Mouse (Mus musculus) kidney, embryonic 14.5 days (tissue): Measurements from ENCODE around the gene Tha1. TPM values are rescaled to one million over a fixed set of nuclear protein-coding genes. Genes with fewer than 3 reads are reported as not detected.

Source experiments
- ATAC-seq: fragments of 200-750 bp; cut with Nextera tagmentation; 2 replicates; pipeline ENCODE4 v1.8.0; 2017; ENCODE audit warnings: moderate number of reproducible peaks, mild to moderate bottlenecking, moderate TSS enrichment, moderate library complexity; ENCODE audit not compliant: low FRiP score, low TSS enrichment
- H3K27ac ChIP-seq: fragments of 300-500 bp; sonication (generic); 2 replicates; pipeline ENCODE4 v1.5.1; 2014; ENCODE audit warnings: low read depth, mild to moderate bottlenecking, low read length, moderate library complexity, mixed read lengths
- H3K27me3 ChIP-seq: fragments of 300-500 bp; sonication (generic); 2 replicates; pipeline ENCODE4 v1.6.1; 2014; ENCODE audit warnings: mild to moderate bottlenecking, low read length; ENCODE audit not compliant: control insufficient read depth, insufficient read depth
- H3K36me3 ChIP-seq: fragments of 300-500 bp; sonication (generic); 2 replicates; pipeline ENCODE4 v1.6.1; 2014; ENCODE audit warnings: low read length, mixed read lengths; ENCODE audit not compliant: control insufficient read depth, insufficient read depth
- H3K4me1 ChIP-seq: fragments of 300-500 bp; sonication (generic); 2 replicates; pipeline ENCODE4 v1.6.1; 2014; ENCODE audit warnings: low read length, mixed read lengths; ENCODE audit not compliant: control insufficient read depth, insufficient read depth
- H3K4me2 ChIP-seq: fragments of 300-500 bp; sonication (generic); replicated peaks from 2 replicates; pipeline ENCODE4 v1.6.1; 2014; ENCODE audit warnings: low read depth, mild to moderate bottlenecking, low read length
- H3K4me3 ChIP-seq: fragments of 300-500 bp; sonication (generic); 2 replicates; pipeline ENCODE4 v1.5.1; 2014; ENCODE audit warnings: mild to moderate bottlenecking, low read length
- H3K9ac ChIP-seq: fragments of 300-500 bp; sonication (generic); 2 replicates; pipeline ENCODE4 v1.6.1; 2014; ENCODE audit warnings: low read depth, mild to moderate bottlenecking, low read length, moderate library complexity
- H3K9me3 ChIP-seq: fragments of 300-500 bp; sonication (generic); 2 replicates; pipeline ENCODE4 v1.6.1; 2016; ENCODE audit warnings: low read length; ENCODE audit not compliant: control insufficient read depth
- WGBS: fragments of 180-500 bp; shearing (Covaris S2); extraction: QIAGEN DNeasy Blood & Tissue Kit; methylation state at CpG from one replicate; pipeline ENCODE4 v1.1.7; 2014; 5-methylcytosine and 5-hydroxymethylcytosine counted together
- polyA plus RNA-seq: library from polyadenylated mRNA; unstranded; fragments of >200 nt; fragmentation: Nextera tagmentation; extraction: Ambion mirVana; gene quantifications from 2 replicates; pipeline ENCODE4 v1.2.1, GENCODE M21; 2014

Gene Tha1
- polyA plus RNA-seq, 1 experiment from 2014 or later = 5.1 TPM

GRCm38 (mm10) chr11:117877917-117878745 lies 4.8 kb upstream of the Tha1 start:
- Histone ChIP-seq H3K27me3 (no peaks in the 10 kb centered on the region), H3K4me1 (peaks cover 43% of the 10 kb centered on the region), H3K36me3 (no peaks in the 10 kb centered on the region), H3K4me3 (no peak overlapping the region), H3K27ac (peak overlapping the region; percentile 48; the same call in 1 of the 2 replicates), H3K9ac (0 out of 2 replicates have a peak overlapping the region, but pooled peaks have one; percentile 18), H3K9me3 (no peaks in the 10 kb centered on the region), H3K4me2 (no peak overlapping the region; the same call in 1 of the 2 replicates)
- 24% methylated on average over 13 of the region's 13 CpGs for WGBS
- peak; percentile 25 for ATAC-seq

- Histone ChIP-seq H3K4me1 (peaks cover 22% of the 10 kb centered on the region), H3K9ac (no peak overlapping the region), H3K9me3 (no peaks in the 10 kb centered on the region), H3K36me3 (no peaks in the 10 kb centered on the region), H3K27ac (no peak overlapping the region), H3K27me3 (no peaks in the 10 kb centered on the region), H3K4me2 (no peak overlapping the region), H3K4me3 (no peak overlapping the region)
- 40% methylated on average over 6 of the region's 6 CpGs for whole genome bisulfite sequencing
- no peak for ATAC-seq
These were observed 2.4 kb upstream of the Tha1 start for GRCm38 (mm10) chr11:117875681-117876080.

- H3K9ac ChIP-seq = no peak overlapping the region
- peaks cover 15% of the 10 kb centered on the region for H3K4me1 ChIP-seq
- H3K4me3 ChIP-seq = no peak overlapping the region
- no peaks in the 10 kb centered on the region for H3K9me3 ChIP-seq
- H3K36me3 ChIP-seq = no peaks in the 10 kb centered on the region
- 64% methylated on average over 4 of the region's 4 CpGs for WGBS
- no peaks in the 10 kb centered on the region for H3K27me3 ChIP-seq
- H3K4me2 ChIP-seq = no peak overlapping the region
- ATAC-seq = no peak
- no peak overlapping the region for H3K27ac ChIP-seq
These were observed 1.1 kb upstream of the Tha1 start for GRCm38 (mm10) chr11:117874419-117874818.

- Histone ChIP-seq H3K36me3 (no peaks in the 10 kb centered on the region), H3K4me2 (no peak overlapping the region), H3K4me1 (no peaks in the 10 kb centered on the region), H3K4me3 (no peak overlapping the region), H3K27ac (no peak overlapping the region), H3K9me3 (no peaks in the 10 kb centered on the region), H3K27me3 (no peaks in the 10 kb centered on the region), H3K9ac (no peak overlapping the region)
- ATAC-seq = no peak
- 63% methylated on average over 12 of the region's 12 CpGs for WGBS
These were observed 1.2 kb downstream of the Tha1 start for GRCm38 (mm10) chr11:117871911-117872584.

- Histone ChIP-seq H3K4me3 (no peak overlapping the region), H3K36me3 (no peaks in the 10 kb centered on the region), H3K4me2 (no peak overlapping the region), H3K9me3 (no peaks in the 10 kb centered on the region), H3K27ac (no peak overlapping the region), H3K9ac (no peak overlapping the region), H3K27me3 (no peaks in the 10 kb centered on the region), H3K4me1 (peaks cover under 1% of the 10 kb centered on the region; the same call in 1 of the 2 replicates)
- no peak for ATAC-seq
- 66% methylated on average over 5 of the region's 5 CpGs for WGBS
These were observed 1.9 kb downstream of the Tha1 start for GRCm38 (mm10) chr11:117871376-117871775.

- no peak overlapping the region for H3K4me3 ChIP-seq
- peak; percentile 23; the same call in 1 of the 2 replicates for ATAC-seq
- no peaks in the 10 kb centered on the region for H3K9me3 ChIP-seq
- H3K9ac ChIP-seq = no peak overlapping the region
- H3K27me3 ChIP-seq = no peaks in the 10 kb centered on the region
- 40% methylated on average over 12 of the region's 12 CpGs for WGBS
- H3K27ac ChIP-seq = no peak overlapping the region
- peaks cover 6% of the 10 kb centered on the region; the same call in 1 of the 2 replicates for H3K4me1 ChIP-seq
- H3K36me3 ChIP-seq = no peaks in the 10 kb centered on the region
- H3K4me2 ChIP-seq = no peak overlapping the region
These were observed 2.5 kb downstream of the Tha1 start for GRCm38 (mm10) chr11:117870688-117871365.

GRCm38 (mm10) chr11:117865988-117866387 lies 7.3 kb downstream of the Tha1 start:
- H3K27me3 ChIP-seq = peaks cover 5% of the 10 kb centered on the region
- peaks cover 11% of the 10 kb centered on the region; the same call in 1 of the 2 replicates for H3K4me1 ChIP-seq
- H3K4me2 ChIP-seq = no peak overlapping the region
- H3K9me3 ChIP-seq = no peaks in the 10 kb centered on the region
- ATAC-seq = peak; percentile 53; the same call in 1 of the 2 replicates
- H3K36me3 ChIP-seq = no peaks in the 10 kb centered on the region
- 8% methylated on average over 6 of the region's 6 CpGs for WGBS
- H3K4me3 ChIP-seq = no peak overlapping the region
- no peak overlapping the region for H3K9ac ChIP-seq
- peak overlapping the region; percentile 42; the same call in 1 of the 2 replicates for H3K27ac ChIP-seq

GRCm38 (mm10) chr11:117864805-117865204 lies 8.5 kb downstream of the Tha1 start:
- no peak overlapping the region for H3K9ac ChIP-seq
- H3K27me3 ChIP-seq = peaks cover 16% of the 10 kb centered on the region

More at GRCm38 (mm10) chr11:117864805-117865204, 8.5 kb downstream of the Tha1 start:
- H3K4me1 ChIP-seq = peaks cover 19% of the 10 kb centered on the region; the same call in 1 of the 2 replicates
- no peak overlapping the region for H3K4me3 ChIP-seq
- H3K4me2 ChIP-seq = no peak overlapping the region
- H3K36me3 ChIP-seq = no peaks in the 10 kb centered on the region
- H3K9me3 ChIP-seq = no peaks in the 10 kb centered on the region
- H3K27ac ChIP-seq = no peak overlapping the region
- ATAC-seq = no peak
- WGBS = 68% methylated on average over 2 of the region's 2 CpGs
